Mouse (Mus musculus): Measurements from ENCODE around the gene Gm3755.
"Not testable (repeated sequence)": the region's sequence is repeated elsewhere in the genome, so short reads cannot be mapped to it uniquely, and the experiment has no call there.

Gm3755 gene

DNA sequence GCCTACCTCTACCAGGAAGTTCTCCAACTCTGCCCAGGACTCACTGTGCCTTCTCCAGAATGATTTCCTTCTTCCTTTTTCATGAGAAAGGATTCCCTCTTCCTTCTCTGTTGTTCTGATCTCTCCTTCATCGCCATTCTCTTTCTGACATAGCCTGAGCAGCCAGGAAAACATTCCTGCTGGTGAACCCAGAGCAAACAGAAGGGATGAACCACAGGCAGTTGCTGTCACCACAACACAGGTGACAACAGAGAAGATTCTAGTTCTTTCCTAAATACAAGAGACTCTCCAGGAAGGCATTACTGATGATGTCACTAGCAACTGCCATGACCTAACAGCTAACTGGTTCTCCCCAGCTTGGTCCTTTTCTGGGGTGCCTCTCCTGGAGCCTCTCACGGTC lies at the start of gene Gm3755:
Gm3755 (minus strand) TSS at position 101 of the 400 bp plus-strand sequence.
- not testable (repeated sequence) for DNase-seq (ENCODE audit: low spot score)

DNA sequence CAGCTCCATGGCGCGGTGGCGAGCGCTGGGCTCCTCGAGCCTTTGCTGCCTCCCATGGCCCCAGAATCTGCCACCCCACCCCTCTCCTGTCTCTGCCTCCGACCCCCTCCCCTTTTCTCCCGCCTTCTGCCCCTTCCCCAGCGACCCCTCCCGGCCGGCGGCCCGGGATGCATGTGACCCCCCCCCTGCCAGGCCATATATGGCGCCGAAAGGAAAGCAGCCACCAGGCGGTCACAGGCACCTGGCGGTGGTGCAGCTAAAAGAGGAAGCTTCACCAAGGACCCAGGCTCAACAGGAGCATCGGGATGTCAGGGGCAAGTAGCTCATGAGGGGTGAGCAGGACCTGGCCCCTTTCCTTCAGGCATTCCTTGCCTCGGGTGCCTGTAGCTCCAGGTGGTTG lies 38.0 kb upstream of the Gm3755 start:
- not testable (repeated sequence) for DNase-seq (ENCODE audit: low spot score)

- not testable (repeated sequence) for DNase-seq (ENCODE audit: low spot score)
These were observed 32.9 kb upstream of the Gm3755 start, which contains the start of gene Gm3752 for GRCm38 (mm10) chr14:7483662-7484061. Gm3752 (minus strand) TSS chr14:7483762.

- not testable (repeated sequence) for DNase-seq (ENCODE audit: low spot score)
These were observed 28.2 kb downstream of the Gm3755 start for GRCm38 (mm10) chr14:7422496-7422895.

All from left cerebral cortex, adult 11 months (tissue).